Mouse (Mus musculus) cerebral cortex, adult 2 months (tissue): ENCODE data around the gene Cd300e.

Experiments
- WGBS: fragments of 180-500 bp; shearing (Covaris S2); methylation state at CpG from one replicate; pipeline ENCODE4 v1.1.7; 2018; 5-methylcytosine and 5-hydroxymethylcytosine counted together

Gene Cd300e

GRCm38 (mm10) chr11:115062077-115062476 lies at the start of gene Cd300e:
Gene Cd300e (minus strand): TSS chr11:115062177.
- WGBS, result 51% methylated on average over 5 of the region's 5 CpGs

- WGBS, result 81% methylated on average over 5 of the region's 5 CpGs
These were observed 48.3 kb upstream of the Cd300e start for GRCm38 (mm10) chr11:115110271-115110670.

- WGBS, result 80% methylated on average over 8 of the region's 8 CpGs
These were observed 46.2 kb upstream of the Cd300e start for GRCm38 (mm10) chr11:115108176-115108575.

GRCm38 (mm10) chr11:115107403-115107916 lies 45.5 kb upstream of the Cd300e start:
- WGBS, result 41% methylated on average over 4 of the region's 4 CpGs

DNA sequence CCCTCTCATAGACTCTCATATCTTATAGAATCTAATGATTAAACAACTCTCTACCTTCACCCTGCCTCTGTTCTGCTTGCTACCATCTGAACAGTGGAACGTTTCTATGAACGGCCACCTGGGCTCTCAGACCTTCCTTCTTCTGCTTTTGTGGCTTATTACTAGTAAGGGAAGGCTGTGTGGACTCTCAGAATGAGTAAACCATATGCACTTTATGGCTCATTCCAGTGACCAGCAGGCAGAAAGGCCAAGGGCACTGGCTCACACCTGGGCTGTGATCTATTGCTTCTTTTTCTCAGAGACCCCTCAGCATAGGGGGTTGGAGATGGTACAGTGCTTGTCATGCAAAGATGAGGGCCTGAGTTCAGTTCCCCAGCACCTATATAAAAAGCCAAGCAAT lies 44.7 kb upstream of the Cd300e start:
- WGBS, result 92% methylated on average over 2 of the region's 2 CpGs

- 85% methylated on average over 8 of the region's 8 CpGs for WGBS
These were observed 43.0 kb upstream of the Cd300e start for GRCm38 (mm10) chr11:115104769-115105563.

DNA sequence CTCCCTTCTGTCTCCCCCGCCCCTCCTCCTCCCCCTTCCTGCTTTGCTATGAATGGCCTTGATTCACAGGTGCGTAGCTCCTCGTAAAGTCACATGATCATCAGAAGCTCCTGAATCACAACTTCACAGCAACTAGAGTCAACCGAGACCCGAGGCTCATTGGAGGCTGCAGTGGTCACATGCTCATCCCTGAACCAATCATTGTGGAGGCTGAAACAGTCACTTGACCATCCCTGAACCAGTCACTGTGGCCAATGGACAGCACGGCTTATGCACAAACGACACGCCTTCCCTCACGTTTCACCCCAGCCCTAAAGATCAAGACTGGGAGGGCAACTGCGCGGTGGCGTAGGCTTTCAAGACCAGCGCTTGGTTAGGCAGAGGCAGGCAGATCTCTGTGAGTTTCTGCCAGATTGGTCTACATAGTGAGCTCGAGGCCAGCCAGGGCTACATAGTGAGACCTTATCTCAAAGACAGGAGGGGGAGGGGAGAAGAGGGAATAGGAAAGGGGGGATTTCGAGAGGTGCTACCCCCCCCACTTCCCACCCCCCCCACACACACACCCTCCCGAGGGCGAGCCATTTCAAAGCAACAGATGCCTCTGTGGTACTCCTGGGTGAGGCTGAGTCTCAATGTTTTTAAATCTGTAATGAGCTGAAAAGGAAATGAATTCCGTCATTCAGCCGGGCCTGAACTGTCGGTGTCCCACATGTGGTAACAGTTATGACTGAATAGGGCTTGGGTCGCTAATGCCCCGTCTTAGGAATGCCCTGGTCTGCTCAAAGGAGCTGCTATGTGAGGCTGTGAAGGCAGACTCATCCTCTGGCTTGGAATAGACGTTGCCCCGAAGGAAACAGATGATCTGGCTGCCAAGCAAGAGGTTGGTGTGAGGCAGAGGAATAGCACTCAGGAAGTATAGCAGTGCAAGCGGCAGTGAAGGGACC lies 41.8 kb upstream of the Cd300e start:
- WGBS, result 84% methylated on average over 25 of the region's 25 CpGs

GRCm38 (mm10) chr11:115102116-115102515 lies 40.1 kb upstream of the Cd300e start:
- 96% methylated on average over 9 of the region's 9 CpGs for WGBS

- 85% methylated on average over 6 of the region's 6 CpGs for WGBS
These were observed 39.7 kb upstream of the Cd300e start for GRCm38 (mm10) chr11:115101615-115102051.

- 96% methylated on average over 7 of the region's 7 CpGs for WGBS
These were observed 38.8 kb upstream of the Cd300e start for GRCm38 (mm10) chr11:115100741-115101140.

GRCm38 (mm10) chr11:115100032-115100621 lies 38.1 kb upstream of the Cd300e start:
- WGBS, result 88% methylated on average over 5 of the region's 5 CpGs

- WGBS, result 82% methylated on average over 16 of the region's 16 CpGs
These were observed 37.4 kb upstream of the Cd300e start for GRCm38 (mm10) chr11:115099241-115099840.

- 35% methylated on average over 10 of the region's 10 CpGs for WGBS
These were observed 36.4 kb upstream of the Cd300e start for GRCm38 (mm10) chr11:115098203-115098932.

DNA sequence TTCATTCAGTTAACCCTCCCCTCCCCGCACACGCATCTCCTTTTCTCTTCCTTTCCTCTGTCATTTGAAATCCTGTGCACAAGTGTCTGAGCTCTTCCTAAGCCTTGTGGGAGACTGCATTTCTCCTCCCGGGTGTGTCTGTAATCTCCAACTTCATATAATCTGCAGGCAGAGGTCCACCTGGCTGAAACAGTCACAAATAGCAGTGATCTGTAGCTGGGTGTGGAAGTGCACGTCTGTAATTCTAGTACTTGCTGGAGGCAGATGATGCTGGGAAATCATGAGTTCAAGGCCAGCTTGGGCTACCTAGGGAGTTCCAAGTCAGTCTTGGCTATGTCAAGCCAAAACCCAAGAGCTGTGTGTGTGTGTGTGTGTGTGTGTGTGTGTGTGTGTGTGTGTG lies 30.2 kb upstream of the Cd300e start:
- 23% methylated on average over 4 of the region's 4 CpGs for WGBS

DNA sequence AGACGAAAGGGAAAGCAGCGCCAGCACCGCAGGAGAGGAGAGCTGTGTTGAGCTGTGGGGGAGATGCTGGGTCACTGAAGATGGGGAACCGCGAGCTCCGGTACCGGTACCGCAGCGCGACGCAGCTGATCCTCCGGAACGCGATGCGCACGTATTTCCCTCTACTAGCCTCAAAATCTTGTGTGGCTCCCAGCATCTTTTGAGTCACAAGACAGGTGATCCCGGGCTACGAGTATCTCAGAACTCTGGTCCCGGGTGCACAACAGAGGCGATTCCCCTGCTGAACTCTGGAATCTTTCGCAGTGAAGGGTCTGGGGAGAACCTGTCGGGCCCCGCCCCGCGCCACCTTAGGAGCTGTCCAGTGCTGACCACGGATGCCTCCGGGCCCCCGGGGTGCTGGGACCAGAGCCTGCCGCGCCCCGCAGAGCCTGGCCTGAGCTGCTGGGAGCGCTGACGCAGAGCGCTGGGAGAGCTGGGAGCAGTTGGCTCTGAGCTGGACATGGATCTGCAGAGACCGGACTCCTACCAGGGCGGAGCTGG lies 29.5 kb upstream of the Cd300e start, which contains the start of gene Rab37:
TSS of gene Rab37 (plus strand) at position 70 of the 540 bp plus-strand sequence.
- WGBS, result 2% methylated on average over 36 of the region's 36 CpGs

DNA sequence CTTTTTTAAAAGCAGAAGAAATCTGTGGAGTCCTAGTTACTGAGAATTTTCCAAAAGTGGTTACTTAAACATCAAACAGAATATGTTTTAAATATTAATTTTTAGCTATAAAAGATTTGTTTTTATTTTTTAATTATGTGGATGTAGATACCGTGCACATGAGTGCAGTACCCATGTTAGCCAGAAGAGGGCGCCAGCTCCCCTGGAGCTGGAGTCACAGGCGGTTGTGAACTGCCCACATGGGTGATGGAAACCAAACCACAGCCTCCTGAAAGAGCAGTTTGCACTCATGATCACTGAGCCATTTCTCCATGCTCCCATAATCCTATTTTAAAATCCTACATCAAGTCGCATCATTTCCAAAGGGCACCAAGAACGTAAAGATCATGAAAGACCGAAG lies 27.9 kb upstream of the Cd300e start:
- 67% methylated on average over 6 of the region's 6 CpGs for WGBS

GRCm38 (mm10) chr11:115086213-115086612 lies 24.2 kb upstream of the Cd300e start:
- whole genome bisulfite sequencing, result 79% methylated on average over 7 of the region's 7 CpGs

- WGBS, result 68% methylated on average over 8 of the region's 8 CpGs
These were observed 23.1 kb upstream of the Cd300e start for GRCm38 (mm10) chr11:115085064-115085463.

DNA sequence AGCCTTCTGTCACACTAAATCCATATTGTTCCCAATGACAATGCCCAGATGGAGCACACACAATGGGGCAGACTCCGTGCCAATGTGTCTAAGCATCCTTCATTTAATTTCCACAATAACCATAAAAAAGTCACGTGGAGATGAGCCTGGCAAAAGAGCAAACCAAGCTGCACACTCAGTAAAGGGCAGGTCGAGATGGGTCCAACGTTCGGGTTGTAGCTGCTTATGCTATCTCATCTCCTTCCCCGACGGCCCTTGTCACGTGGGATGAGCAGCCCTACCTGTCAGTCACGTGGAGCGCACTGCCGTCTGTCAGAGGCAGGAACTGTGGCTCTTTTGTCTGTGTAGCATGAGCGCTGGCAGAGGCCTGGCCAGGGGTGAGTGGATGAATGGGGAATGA lies 22.6 kb upstream of the Cd300e start:
- WGBS, result 38% methylated on average over 12 of the region's 12 CpGs

DNA sequence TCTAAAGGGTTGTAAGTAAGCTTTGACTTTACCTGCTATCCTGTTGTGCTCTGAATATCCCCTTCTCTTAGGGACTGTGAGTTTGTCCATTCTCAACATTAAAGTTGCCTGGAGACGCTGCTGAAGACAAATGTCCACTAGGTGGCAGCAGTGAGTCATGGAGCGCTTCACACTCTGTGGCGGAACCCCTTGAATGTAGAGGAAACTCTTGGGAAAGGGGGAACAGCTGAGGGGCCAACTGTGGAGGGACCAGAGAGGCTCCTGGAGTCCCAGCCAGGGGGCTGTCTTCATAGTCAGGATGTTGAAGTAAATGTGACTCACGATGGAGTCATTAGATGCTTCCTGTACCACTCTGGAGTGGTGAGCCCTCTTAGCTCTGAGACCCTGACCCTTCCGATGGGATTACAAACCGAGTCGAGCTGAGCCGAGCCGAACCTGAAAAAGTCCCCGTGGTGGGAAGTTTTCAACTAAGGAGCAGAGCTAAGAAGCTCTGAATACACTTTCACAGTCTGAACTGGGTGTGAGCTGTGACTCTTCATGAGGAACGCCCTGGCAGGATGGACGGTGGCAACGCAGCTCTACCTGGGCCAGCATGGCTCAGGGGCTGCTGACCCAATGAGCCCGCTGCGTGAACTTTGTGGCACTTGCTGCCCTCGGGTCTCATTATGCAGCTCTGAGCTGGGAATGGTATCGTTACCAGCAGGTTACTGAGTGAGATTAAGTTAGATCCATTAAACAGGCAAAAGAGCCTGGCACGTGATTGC lies 21.6 kb upstream of the Cd300e start:
- 35% methylated on average over 18 of the region's 18 CpGs for WGBS
